Mouse (Mus musculus) hindbrain, embryonic 13.5 days (tissue): Measurements from ENCODE around the gene Tacc3. TPM values are rescaled to one million over a fixed set of nuclear protein-coding genes. Genes with fewer than 3 reads are reported as not detected.

Source experiments
- ATAC-seq: fragments of 200-750 bp; cut with Nextera tagmentation; 2 replicates; pipeline ENCODE4 v1.8.0; 2017; ENCODE audit warnings: moderate TSS enrichment; ENCODE audit not compliant: low FRiP score
- H3K27ac ChIP-seq: fragments of 300-500 bp; sonication (generic); 2 replicates; pipeline ENCODE4 v1.5.1; 2015; ENCODE audit warnings: inconsistent platforms, mild to moderate bottlenecking, moderate library complexity
- H3K27me3 ChIP-seq: fragments of 300-500 bp; sonication (generic); 2 replicates; pipeline ENCODE4 v1.6.1; 2015; ENCODE audit warnings: mild to moderate bottlenecking, inconsistent platforms
- H3K36me3 ChIP-seq: fragments of 300-500 bp; sonication (generic); 2 replicates; pipeline ENCODE4 v1.6.1; 2015; ENCODE audit warnings: mild to moderate bottlenecking, inconsistent platforms
- H3K4me1 ChIP-seq: fragments of 300-500 bp; sonication (generic); replicated peaks from 2 replicates; pipeline ENCODE4 v1.6.1; 2015; ENCODE audit warnings: inconsistent platforms
- H3K4me2 ChIP-seq: fragments of 300-500 bp; sonication (generic); 2 replicates; pipeline ENCODE4 v1.6.1; 2015; ENCODE audit warnings: inconsistent platforms, mild to moderate bottlenecking, moderate library complexity
- H3K4me3 ChIP-seq: fragments of 300-500 bp; sonication (generic); 2 replicates; pipeline ENCODE4 v1.5.1; 2015; ENCODE audit warnings: mild to moderate bottlenecking, inconsistent platforms
- H3K9ac ChIP-seq: fragments of 300-500 bp; sonication (generic); 2 replicates; pipeline ENCODE4 v1.6.1; 2015; ENCODE audit warnings: mild to moderate bottlenecking, inconsistent platforms
- H3K9me3 ChIP-seq: fragments of 300-500 bp; sonication (generic); 2 replicates; pipeline ENCODE4 v1.6.1; 2016; ENCODE audit warnings: inconsistent platforms
- WGBS: fragments of 180-500 bp; shearing (Covaris S2); methylation state at CpG from one replicate; pipeline ENCODE4 v1.1.7; 2015; 5-methylcytosine and 5-hydroxymethylcytosine counted together
- polyA plus RNA-seq: library from polyadenylated mRNA; unstranded; fragments of >200 nt; fragmentation: Nextera tagmentation; extraction: Ambion mirVana; gene quantifications from 2 replicates; pipeline ENCODE4 v1.2.1, GENCODE M21; 2015

The Tacc3 gene
- polyA plus RNA-seq, 1 experiment from 2014 or later, result 48.8 TPM

GRCm38 (mm10) chr5:33720852-33721490 is 63.0 kb downstream of the Tacc3 start:
- WGBS, result 8% methylated on average over 8 of the region's 8 CpGs
- Histone ChIP-seq H3K9ac (peak overlapping the region; percentile 85; the same call in 1 of the 2 replicates), H3K4me3 (peak overlapping the region; percentile 68), H3K27ac (no peak overlapping the region), H3K27me3 (peaks cover 46% of the 10 kb centered on the region), H3K9me3 (no peaks in the 10 kb centered on the region), H3K4me1 (peaks cover 62% of the 10 kb centered on the region), H3K36me3 (no peaks in the 10 kb centered on the region), H3K4me2 (peak overlapping the region; percentile 98)
- ATAC-seq, result no peak

- under 1% methylated on average over 73 of the region's 73 CpGs for WGBS
- peak within 1 kb of the TSS; percentile 68 for H3K4me3 ChIP-seq
- no peaks in the 10 kb centered on the region for H3K36me3 ChIP-seq
- peak; percentile 45; the same call in 1 of the 2 replicates for ATAC-seq
- H3K27me3 ChIP-seq, result peaks cover 50% of the 10 kb centered on the region
- H3K9ac ChIP-seq, result peak within 1 kb of the TSS; percentile 85
- H3K9me3 ChIP-seq, result no peaks in the 10 kb centered on the region
- H3K4me2 ChIP-seq, result peak within 1 kb of the TSS; percentile 98
- peak within 1 kb of the TSS; percentile 84 for H3K27ac ChIP-seq
- H3K4me1 ChIP-seq, result peaks cover 62% of the 10 kb centered on the region
Measured at GRCm38 (mm10) chr5:33721541-33722265, 63.8 kb downstream of the Tacc3 start, which contains the start of gene Fgfr3. Gene Fgfr3, plus strand, starts transcription at chr5:33721674.

- Histone ChIP-seq H3K27ac (peak overlapping the region; percentile 84), H3K4me2 (peak overlapping the region; percentile 98), H3K4me3 (peak overlapping the region; percentile 68), H3K4me1 (peaks cover 65% of the 10 kb centered on the region), H3K9ac (peak overlapping the region; percentile 85), H3K9me3 (no peaks in the 10 kb centered on the region), H3K36me3 (no peaks in the 10 kb centered on the region), H3K27me3 (peaks cover 53% of the 10 kb centered on the region)
- WGBS, result under 1% methylated on average over 53 of the region's 53 CpGs
- ATAC-seq, result peak; percentile 23; the same call in 1 of the 2 replicates
Measured at GRCm38 (mm10) chr5:33722266-33723018, 64.5 kb downstream of the Tacc3 start.

- peak overlapping the region; percentile 85 for H3K9ac ChIP-seq
- peak overlapping the region; percentile 84 for H3K27ac ChIP-seq
- peak overlapping the region; percentile 68 for H3K4me3 ChIP-seq
- peak overlapping the region; percentile 98 for H3K4me2 ChIP-seq
- H3K9me3 ChIP-seq, result no peaks in the 10 kb centered on the region
- peaks cover 70% of the 10 kb centered on the region for H3K4me1 ChIP-seq
- H3K36me3 ChIP-seq, result no peaks in the 10 kb centered on the region
- under 1% methylated on average over 61 of the region's 61 CpGs for WGBS
- ATAC-seq, result peak; percentile 8; the same call in 1 of the 2 replicates
- H3K27me3 ChIP-seq, result peaks cover 56% of the 10 kb centered on the region
Measured at GRCm38 (mm10) chr5:33723019-33723640, 65.2 kb downstream of the Tacc3 start.

- Histone ChIP-seq H3K4me2 (peak overlapping the region; percentile 98), H3K27me3 (peaks cover 52% of the 10 kb centered on the region), H3K27ac (peak overlapping the region; percentile 84), H3K9ac (peak overlapping the region; percentile 85), H3K4me1 (peaks cover 62% of the 10 kb centered on the region), H3K9me3 (no peaks in the 10 kb centered on the region), H3K36me3 (no peaks in the 10 kb centered on the region), H3K4me3 (peak overlapping the region; percentile 68)
- WGBS, result 2% methylated on average over 36 of the region's 36 CpGs
- peak; percentile 44 for ATAC-seq
Measured at GRCm38 (mm10) chr5:33723641-33724465, 65.9 kb downstream of the Tacc3 start.

- WGBS, result 59% methylated on average over 7 of the region's 7 CpGs
- Histone ChIP-seq H3K9me3 (no peaks in the 10 kb centered on the region), H3K4me2 (peak overlapping the region; percentile 98), H3K27me3 (peaks cover 37% of the 10 kb centered on the region; the same call in 1 of the 2 replicates), H3K27ac (no peak overlapping the region), H3K36me3 (0 out of 2 replicates have a peak, but pooled peaks cover 1% of the 10 kb centered on the region), H3K4me3 (peak overlapping the region; percentile 68), H3K4me1 (peaks cover 73% of the 10 kb centered on the region), H3K9ac (peak overlapping the region; percentile 85)
- ATAC-seq, result no peak
Measured at GRCm38 (mm10) chr5:33726081-33726647, 68.2 kb downstream of the Tacc3 start.

GRCm38 (mm10) chr5:33726891-33727290 is 69.0 kb downstream of the Tacc3 start:
- Histone ChIP-seq H3K4me1 (peaks cover 65% of the 10 kb centered on the region), H3K36me3 (peaks cover 8% of the 10 kb centered on the region), H3K9me3 (no peaks in the 10 kb centered on the region), H3K4me2 (peak overlapping the region; percentile 98), H3K27me3 (peaks cover 34% of the 10 kb centered on the region; the same call in 1 of the 2 replicates), H3K27ac (no peak overlapping the region), H3K4me3 (peak overlapping the region; percentile 68; the same call in 1 of the 2 replicates), H3K9ac (peak overlapping the region; percentile 39; the same call in 1 of the 2 replicates)
- 93% methylated on average over 1 of the region's 1 CpGs for WGBS
- ATAC-seq, result no peak

Other genes with a start within 250 kb of the Tacc3 start
- gene Nkx1-1, start 224.2 kb upstream of the Tacc3 start, polyA plus RNA-seq, result 0.38 and 0.45 TPM in 2 replicates
- gene Fam53a, start 28.5 kb upstream of the Tacc3 start, polyA plus RNA-seq, result 35.8 and 37.2 TPM in 2 replicates
- 0.86 and 0.87 TPM in 2 replicates for gene Gm9903, start 28.2 kb upstream of the Tacc3 start, polyA plus RNA-seq
- 126 and 130 TPM in 2 replicates for gene Slbp, start 5.6 kb upstream of the Tacc3 start, polyA plus RNA-seq
- gene Tmem129, start 288 bp downstream of the Tacc3 start, polyA plus RNA-seq, result 28.2 and 28.7 TPM in 2 replicates
- 41.1 and 45.7 TPM in 2 replicates for gene Fgfr3, start 63.5 kb downstream of the Tacc3 start, polyA plus RNA-seq
- gene Letm1, start 124.7 kb downstream of the Tacc3 start, polyA plus RNA-seq, result 58.0 and 58.5 TPM in 2 replicates
- gene Nsd2, start 162.6 kb downstream of the Tacc3 start, polyA plus RNA-seq, result 74.1 and 77.6 TPM in 2 replicates